Mouse (Mus musculus) forebrain, embryonic 10.5 days (tissue): Measurements from ENCODE around the gene Efr3b. TPM values are rescaled to one million over a fixed set of nuclear protein-coding genes. Genes with fewer than 3 reads are reported as not detected.

Experiments
- DNase-seq: peaks from one replicate; pipeline ENCODE4 v3.0.0-alpha.2; 2017; ENCODE audit warnings: low spot score; ENCODE audit errors: extremely low spot score
- H3K27ac ChIP-seq: fragments of 300-500 bp; sonication (generic); 2 replicates; pipeline ENCODE4 v1.5.1; 2016; ENCODE audit warnings: mild to moderate bottlenecking
- H3K27me3 ChIP-seq: fragments of 300-500 bp; sonication (generic); 2 replicates; pipeline ENCODE4 v1.6.1; 2016; ENCODE audit warnings: mild to moderate bottlenecking; ENCODE audit not compliant: poor library complexity, severe bottlenecking
- H3K36me3 ChIP-seq: fragments of 300-500 bp; sonication (generic); replicated peaks from 2 replicates; pipeline ENCODE4 v1.6.1; 2016; ENCODE audit warnings: mild to moderate bottlenecking, moderate library complexity
- H3K4me1 ChIP-seq: fragments of 300-500 bp; sonication (generic); 2 replicates; pipeline ENCODE4 v1.6.1; 2016
- H3K4me3 ChIP-seq: fragments of 300-500 bp; sonication (generic); 2 replicates; pipeline ENCODE4 v1.5.1; 2016; ENCODE audit warnings: mild to moderate bottlenecking, moderate library complexity
- H3K9me3 ChIP-seq: fragments of 300-500 bp; sonication (generic); 2 replicates; pipeline ENCODE4 v1.6.1; 2016; ENCODE audit warnings: mild to moderate bottlenecking, moderate library complexity
- WGBS: fragments of 180-500 bp; shearing (Covaris S2); methylation state at CpG from one replicate; pipeline ENCODE4 v1.1.7; 2016; 5-methylcytosine and 5-hydroxymethylcytosine counted together
- polyA plus RNA-seq: library from polyadenylated mRNA; unstranded; fragments of >200 nt; fragmentation: Nextera tagmentation; extraction: Ambion mirVana; gene quantifications from 2 replicates; pipeline ENCODE4 v1.2.1, GENCODE M21; 2016

The Efr3b gene
- 7.7 and 8.7 TPM in 2 replicates for polyA plus RNA-seq

GRCm38 (mm10) chr12:4038061-4039041 is at the start of gene Efr3b:
Gene Efr3b, minus strand, starts transcription at chr12:4038915.
- H3K9me3 ChIP-seq = 0 out of 2 replicates have a peak, but pooled peaks cover 3% of the 10 kb centered on the region
- WGBS = under 1% methylated on average over 78 of the region's 78 CpGs
- H3K27me3 ChIP-seq = peaks cover 63% of the 10 kb centered on the region
- peak; percentile 80 for DNase-seq
- H3K4me1 ChIP-seq = peaks cover 20% of the 10 kb centered on the region
- peak within 1 kb of the TSS; percentile 89 for H3K27ac ChIP-seq
- peak within 1 kb of the TSS; percentile 73 for H3K4me3 ChIP-seq
- H3K36me3 ChIP-seq = no peaks in the 10 kb centered on the region

DNA sequence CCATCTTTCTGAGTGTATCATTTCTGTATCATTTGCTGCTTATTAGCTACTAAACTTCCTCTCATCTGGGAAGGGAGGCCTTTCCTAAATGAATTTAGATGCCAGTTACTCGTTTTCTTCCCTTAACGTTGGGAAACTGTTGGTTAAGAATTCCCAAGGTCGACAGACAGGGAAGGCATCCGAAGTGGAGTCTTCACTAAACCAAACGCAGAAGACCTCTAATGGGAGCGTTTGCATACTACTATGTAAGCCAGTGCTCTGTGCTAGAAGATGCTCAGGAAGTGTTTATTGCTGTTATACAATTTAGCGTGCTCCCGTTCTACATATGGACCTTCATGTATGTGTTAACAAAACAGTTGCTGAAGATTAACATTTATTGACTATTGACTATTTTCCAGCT is 44.7 kb upstream of the Efr3b start:
- Histone ChIP-seq H3K9me3 (no peaks in the 10 kb centered on the region), H3K27me3 (no peaks in the 10 kb centered on the region), H3K4me3 (peak overlapping the region; percentile 66), H3K27ac (peak overlapping the region; percentile 96), H3K4me1 (peaks cover 20% of the 10 kb centered on the region), H3K36me3 (peaks cover 32% of the 10 kb centered on the region)
- no peak for DNase-seq
- WGBS = 76% methylated on average over 8 of the region's 8 CpGs

DNA sequence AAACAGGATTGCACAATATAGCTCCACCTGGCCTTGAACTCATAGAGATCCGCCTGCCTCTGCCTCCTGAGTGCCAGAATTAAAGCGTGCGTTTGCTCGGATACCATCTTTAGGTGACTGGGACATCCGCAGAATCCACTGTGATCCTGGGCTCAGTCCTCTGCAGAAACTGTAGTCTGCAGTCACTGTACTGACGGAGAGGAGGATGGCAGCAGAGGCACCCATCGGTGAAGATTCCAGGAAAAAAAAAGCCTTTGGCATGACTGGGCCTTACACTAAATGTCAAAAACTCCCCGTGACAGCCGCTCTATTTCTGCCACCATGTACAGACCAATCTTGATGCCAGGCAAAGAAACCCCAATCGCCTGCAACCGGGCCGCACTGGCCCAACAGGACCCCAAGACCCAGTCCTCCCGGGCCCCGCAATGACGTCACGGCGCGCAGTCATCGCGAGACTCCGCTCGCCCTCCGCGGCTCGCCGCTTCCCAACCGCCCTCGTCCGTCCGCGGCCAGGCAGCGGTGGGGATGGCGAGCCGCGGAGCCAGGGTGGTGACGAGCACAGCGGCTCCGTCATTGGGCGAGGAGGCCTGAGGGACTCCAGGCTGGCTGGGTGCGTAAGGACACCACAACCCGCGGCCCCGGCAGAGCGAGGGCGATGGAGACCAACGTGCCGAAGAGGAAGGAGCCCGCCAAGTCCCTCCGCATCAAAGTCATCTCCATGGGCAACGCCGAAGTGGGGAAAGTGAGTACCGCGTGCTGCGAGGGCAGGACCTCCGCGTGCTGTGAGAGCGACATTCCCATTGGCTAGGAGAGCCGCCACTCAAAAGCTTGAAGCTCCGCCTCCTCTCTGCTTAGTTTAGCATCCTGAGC is 43.7 kb upstream of the Efr3b start, which contains the start of gene Dnajc27:
Gene Dnajc27, plus strand, starts transcription at position 452 of the 870 bp plus-strand sequence.
- Histone ChIP-seq H3K27me3 (no peaks in the 10 kb centered on the region), H3K36me3 (peaks cover 21% of the 10 kb centered on the region), H3K9me3 (no peaks in the 10 kb centered on the region), H3K4me1 (peaks cover 18% of the 10 kb centered on the region), H3K4me3 (peak within 1 kb of the TSS; percentile 66), H3K27ac (peak within 1 kb of the TSS; percentile 96)
- 5% methylated on average over 59 of the region's 59 CpGs for whole genome bisulfite sequencing
- peak; percentile 94 for DNase-seq

DNA sequence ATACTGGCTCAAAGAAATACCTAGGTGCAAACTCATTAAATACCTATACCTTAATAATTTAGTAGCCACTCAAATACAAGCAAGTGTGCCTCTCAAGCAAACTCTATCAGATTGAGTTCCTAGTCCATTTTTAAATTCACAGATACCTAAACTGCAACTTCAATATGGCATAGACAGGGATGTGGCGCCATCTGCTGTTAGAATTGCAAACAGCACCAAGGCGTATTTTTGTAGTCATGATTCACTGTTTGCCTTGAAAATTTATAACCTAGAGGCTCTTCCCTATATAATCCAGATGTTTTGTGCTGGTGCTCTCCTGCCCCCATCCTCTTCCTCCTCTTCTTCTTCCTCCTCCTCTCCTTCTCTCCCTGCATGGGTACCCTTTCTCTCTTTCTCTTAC is 41.6 kb upstream of the Efr3b start:
- no peaks in the 10 kb centered on the region for H3K9me3 ChIP-seq
- H3K4me3 ChIP-seq = no peak overlapping the region
- peaks cover 18% of the 10 kb centered on the region for H3K4me1 ChIP-seq
- no peaks in the 10 kb centered on the region for H3K27me3 ChIP-seq
- WGBS = 0% methylated on average over 2 of the region's 2 CpGs
- peak; percentile 75 for DNase-seq
- H3K36me3 ChIP-seq = 0 out of 2 replicates have a peak, but pooled peaks cover 3% of the 10 kb centered on the region
- no peak overlapping the region for H3K27ac ChIP-seq

- DNase-seq = no peak
- H3K36me3 ChIP-seq = no peaks in the 10 kb centered on the region
- 59% methylated on average over 1 of the region's 1 CpGs for WGBS
- peaks cover 10% of the 10 kb centered on the region for H3K4me1 ChIP-seq
- H3K27ac ChIP-seq = no peak overlapping the region
- no peak overlapping the region for H3K4me3 ChIP-seq
- H3K27me3 ChIP-seq = no peaks in the 10 kb centered on the region
- H3K9me3 ChIP-seq = no peaks in the 10 kb centered on the region
Observed at GRCm38 (mm10) chr12:4078069-4078468, 39.4 kb upstream of the Efr3b start.

DNA sequence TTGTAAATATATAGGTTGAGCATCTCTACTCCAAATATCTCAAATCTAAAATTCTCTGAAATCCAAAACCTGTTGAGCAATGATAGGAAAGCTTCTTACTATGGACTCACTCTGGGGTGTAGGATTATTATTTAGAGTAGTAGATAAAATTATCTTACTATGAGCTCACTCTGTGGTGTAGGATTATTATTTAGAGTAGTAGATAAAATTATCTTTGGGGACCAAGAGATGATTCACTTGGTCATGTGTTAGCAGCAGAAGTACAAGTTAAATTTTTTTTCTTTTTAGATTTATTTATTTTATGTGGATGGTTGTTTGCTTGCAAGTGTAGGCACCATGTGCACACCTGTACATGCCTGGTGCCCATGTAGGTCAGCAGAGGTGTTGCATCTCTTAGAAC is 37.7 kb upstream of the Efr3b start:
- Histone ChIP-seq H3K4me3 (no peak overlapping the region), H3K36me3 (no peaks in the 10 kb centered on the region), H3K27ac (no peak overlapping the region), H3K27me3 (no peaks in the 10 kb centered on the region), H3K9me3 (no peaks in the 10 kb centered on the region), H3K4me1 (no peaks in the 10 kb centered on the region)
- DNase-seq = no peak

- Histone ChIP-seq H3K9me3 (no peaks in the 10 kb centered on the region), H3K4me1 (no peaks in the 10 kb centered on the region), H3K4me3 (no peak overlapping the region), H3K36me3 (no peaks in the 10 kb centered on the region), H3K27me3 (no peaks in the 10 kb centered on the region), H3K27ac (no peak overlapping the region)
- 79% methylated on average over 8 of the region's 8 CpGs for WGBS
- no peak for DNase-seq
Observed at GRCm38 (mm10) chr12:4075407-4075806, 36.7 kb upstream of the Efr3b start.

DNA sequence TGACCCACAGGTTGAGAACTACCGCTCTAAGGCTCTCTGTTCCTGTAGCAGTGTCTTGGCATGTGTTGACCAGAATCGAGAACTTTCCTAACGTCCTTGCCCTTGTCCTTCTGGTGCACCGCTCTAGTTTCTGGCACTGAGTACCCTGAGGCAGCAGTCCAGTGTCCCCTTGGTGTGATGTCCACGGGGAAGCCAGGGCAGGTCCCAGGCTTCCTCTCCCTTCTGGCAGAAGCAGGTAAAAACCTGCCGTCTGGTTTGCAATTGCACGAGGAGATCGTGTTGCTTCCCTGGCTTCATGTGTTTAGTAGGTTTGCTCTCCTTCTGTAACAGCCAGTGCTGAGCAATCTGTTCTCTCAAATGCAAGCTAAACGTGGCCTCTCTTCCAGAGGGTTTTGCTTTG is 33.0 kb upstream of the Efr3b start:
- Histone ChIP-seq H3K27me3 (no peaks in the 10 kb centered on the region), H3K9me3 (no peaks in the 10 kb centered on the region), H3K4me1 (no peaks in the 10 kb centered on the region), H3K4me3 (no peak overlapping the region), H3K27ac (no peak overlapping the region), H3K36me3 (no peaks in the 10 kb centered on the region)
- WGBS = 80% methylated on average over 9 of the region's 9 CpGs
- DNase-seq = no peak

- Histone ChIP-seq H3K36me3 (no peaks in the 10 kb centered on the region), H3K9me3 (no peaks in the 10 kb centered on the region), H3K27me3 (no peaks in the 10 kb centered on the region), H3K4me3 (no peak overlapping the region), H3K4me1 (no peaks in the 10 kb centered on the region), H3K27ac (no peak overlapping the region)
- 86% methylated on average over 4 of the region's 4 CpGs for WGBS
- DNase-seq = no peak
Observed at GRCm38 (mm10) chr12:4068551-4068950, 29.8 kb upstream of the Efr3b start.

- Histone ChIP-seq H3K27ac (no peak overlapping the region), H3K4me3 (no peak overlapping the region), H3K36me3 (no peaks in the 10 kb centered on the region), H3K27me3 (no peaks in the 10 kb centered on the region), H3K9me3 (no peaks in the 10 kb centered on the region), H3K4me1 (no peaks in the 10 kb centered on the region)
- DNase-seq = no peak
- 78% methylated on average over 6 of the region's 6 CpGs for WGBS
Observed at GRCm38 (mm10) chr12:4066681-4067459, 28.2 kb upstream of the Efr3b start.

GRCm38 (mm10) chr12:4065944-4066343 is 27.2 kb upstream of the Efr3b start:
- Histone ChIP-seq H3K9me3 (no peaks in the 10 kb centered on the region), H3K27ac (no peak overlapping the region), H3K27me3 (no peaks in the 10 kb centered on the region), H3K4me3 (no peak overlapping the region), H3K4me1 (no peaks in the 10 kb centered on the region), H3K36me3 (no peaks in the 10 kb centered on the region)
- WGBS = 82% methylated on average over 8 of the region's 8 CpGs
- no peak for DNase-seq

DNA sequence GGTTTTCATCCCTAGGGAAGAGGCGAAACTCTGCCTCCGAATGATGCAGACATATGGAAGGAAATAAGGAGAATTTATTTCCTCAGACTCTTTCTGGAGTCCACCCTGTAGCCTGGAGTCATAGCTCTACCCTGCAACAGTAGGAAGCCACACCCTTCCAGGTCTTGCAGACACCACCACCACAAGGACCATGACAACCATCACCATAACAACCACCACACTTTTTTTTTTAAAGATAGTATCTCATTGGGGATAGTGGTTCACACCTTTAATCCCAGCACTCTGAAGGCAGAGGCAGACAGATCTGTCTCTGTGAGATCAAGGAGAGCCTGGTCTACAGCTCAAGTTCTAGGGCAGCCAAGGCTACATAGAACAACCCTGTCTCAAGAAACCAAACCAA is 26.8 kb upstream of the Efr3b start:
- Histone ChIP-seq H3K27me3 (no peaks in the 10 kb centered on the region), H3K4me1 (no peaks in the 10 kb centered on the region), H3K4me3 (no peak overlapping the region), H3K9me3 (no peaks in the 10 kb centered on the region), H3K36me3 (no peaks in the 10 kb centered on the region), H3K27ac (no peak overlapping the region)
- 98% methylated on average over 2 of the region's 2 CpGs for whole genome bisulfite sequencing
- DNase-seq = no peak
